In genomic region chr4:140154899-140155463, GRCm38 (mm10) we compare ENCODE assay signal across 16 mouse cellular contexts.
A peak's percentile ranks its signal among the peaks of the same experiment; 100 is the strongest.
DNase-seq lines count a peak whose midpoint lies in the region; ATAC-seq and TF ChIP-seq lines count a peak whose summit lies in the region.
"Had no signal": no experiment of that assay in that cellular context is flagged by ENCODE, and none has a peak within 500 bp of the region (broad histone marks: within the 10 kb centered on the region; RNA-seq: fewer than 3 reads in every experiment).

No protein-coding gene starts in this region.

- peak; percentile 75 for DNase-seq in brain, embryonic 14.5 days (ENCODE audit: low read depth)
- no peak for DNase-seq in hindbrain, embryonic 10.5 days (ENCODE audit: low spot score)
- no peak for DNase-seq in ovary, postnatal 10 days (ENCODE audit: low spot score)
- no peak for DNase-seq in gastrocnemius, postnatal 14 days
- DNase-seq in cerebellum, postnatal 36 days = no peak
- no peak for DNase-seq in heart, postnatal 25 days (ENCODE audit: low spot score)
- DNase-seq: cerebellum, adult 11-12 months; gastrocnemius, postnatal 36 days; thymus, postnatal 4 days had no signal

- no peak overlapping the region for H3K4me3 ChIP-seq in cortical plate, adult 2 months (ENCODE audit: insufficient read depth, low read length)
- no peak overlapping the region for H3K4me3 ChIP-seq in hindbrain, embryonic 10.5 days
- no peak overlapping the region for H3K4me3 ChIP-seq in midbrain, embryonic 12.5 days
- H3K4me3 ChIP-seq: heart, embryonic 15.5 days; liver, embryonic 15.5 days had no signal

- no peaks in the 10 kb centered on the region for H3K4me1 ChIP-seq in cortical plate, adult 2 months (ENCODE audit: control insufficient read depth, insufficient read depth, low read length)
- peaks cover 27% of the 10 kb centered on the region for H3K4me1 ChIP-seq in hindbrain, embryonic 10.5 days (replicated peaks)
- H3K4me1 ChIP-seq in midbrain, embryonic 12.5 days = peaks cover 22% of the 10 kb centered on the region
- H3K4me1 ChIP-seq: liver, embryonic 15.5 days had no signal

- no peak for TF ChIP-seq CTCF in brain, embryonic 14.5 days (IDR thresholded peaks at IDR 0.05; ENCODE audit: borderline replicate concordance, extremely low read depth, insufficient read depth, insufficient read length)
- TF ChIP-seq CTCF in cortical plate, adult 2 months (IDR thresholded peaks at IDR 0.05; ENCODE audit: extremely low read depth, insufficient read depth, low read length) = no peak

- 0 out of 2 replicates have a peak overlapping the region, but pooled peaks have one; percentile 1 for H3K9ac ChIP-seq in midbrain, embryonic 12.5 days (replicated peaks)
- H3K9ac ChIP-seq: heart, embryonic 15.5 days; liver, embryonic 15.5 days had no signal

- intact Hi-C loops in gastrocnemius, postnatal 14 days (cut with DNase I; ENCODE audit: low total_unique reads) = loop anchor here (5.0 to 10.0 kb wide), 2 partner anchors 48 to 280 kb away; no protein-coding TSS in a partner anchor
- intact Hi-C loops in heart, postnatal 25 days (cut with DNase I) = loop anchor here (10.0 kb wide), 1 partner anchor 280 kb away; no protein-coding TSS in a partner anchor

- peak overlapping the region; percentile 55; the same call in 1 of the 2 replicates for H3K27ac ChIP-seq in cortical plate, adult 2 months (ENCODE audit: insufficient read depth, low read length)
- peak overlapping the region; percentile 79 for H3K27ac ChIP-seq in hindbrain, embryonic 10.5 days
- H3K27ac ChIP-seq in midbrain, embryonic 12.5 days (replicated peaks) = peak overlapping the region; percentile 75
- H3K27ac ChIP-seq: heart, embryonic 15.5 days; kidney, postnatal 0 days; liver, embryonic 15.5 days had no signal

- ATAC-seq in midbrain, embryonic 12.5 days (ENCODE audit: low FRiP score, low read depth) = 0 out of 2 replicates have a peak, but pooled peaks have one; percentile 27
- ATAC-seq: activated CD4-positive, CD25-positive, alpha-beta regulatory T cell, adult 4 months; inflammation-experienced regulatory T-cells, adult 6 months had no signal

- no peak for TF ChIP-seq POLR2A in brain, embryonic 14.5 days (IDR thresholded peaks at IDR 0.05; ENCODE audit: borderline replicate concordance, extremely low read depth, insufficient read depth, insufficient read length, poor library complexity, severe bottlenecking)
- no peak for TF ChIP-seq POLR2A in cortical plate, adult 2 months (IDR thresholded peaks at IDR 0.05; ENCODE audit: extremely low read depth, insufficient read depth, low read length)

- peaks cover 4% of the 10 kb centered on the region for H3K27me3 ChIP-seq in hindbrain, embryonic 10.5 days (ENCODE audit: insufficient read depth, poor library complexity, severe bottlenecking)
- no peaks in the 10 kb centered on the region for H3K27me3 ChIP-seq in midbrain, embryonic 12.5 days
- H3K27me3 ChIP-seq: heart, embryonic 15.5 days; liver, embryonic 15.5 days had no signal

- H3K4me2 ChIP-seq in midbrain, embryonic 12.5 days (replicated peaks) = no peak overlapping the region
- H3K4me2 ChIP-seq: heart, embryonic 15.5 days; liver, embryonic 15.5 days had no signal

- no peaks in the 10 kb centered on the region for H3K9me3 ChIP-seq in hindbrain, embryonic 10.5 days
- H3K9me3 ChIP-seq in midbrain, embryonic 12.5 days = no peaks in the 10 kb centered on the region
- H3K9me3 ChIP-seq: heart, embryonic 15.5 days; liver, embryonic 15.5 days had no signal

- 61% methylated on average over 5 of the region's 5 CpGs for WGBS in hindbrain, embryonic 10.5 days
- 42% methylated on average over 5 of the region's 5 CpGs for WGBS in midbrain, embryonic 12.5 days

- H3K36me3 ChIP-seq in hindbrain, embryonic 10.5 days = no peaks in the 10 kb centered on the region
- H3K36me3 ChIP-seq in midbrain, embryonic 12.5 days = no peaks in the 10 kb centered on the region
- H3K36me3 ChIP-seq: heart, embryonic 15.5 days; liver, embryonic 15.5 days had no signal
